Mouse (Mus musculus) liver, embryonic 11.5 days (tissue): Measurements from ENCODE around the gene Rbfox1. TPM values are rescaled to one million over a fixed set of nuclear protein-coding genes. Genes with fewer than 3 reads are reported as not detected.

Experiments used
- ATAC-seq: fragments of 200-750 bp; cut with Nextera tagmentation; replicated peaks from 2 replicates; pipeline ENCODE4 v1.8.0; 2017; ENCODE audit warnings: moderate number of reproducible peaks, mild to moderate bottlenecking, moderate TSS enrichment, moderate library complexity; ENCODE audit not compliant: low FRiP score
- DNase-seq: peaks from one replicate; pipeline ENCODE4 v3.0.0-alpha.2; 2017; ENCODE audit warnings: low spot score
- H3K27ac ChIP-seq: fragments of 300-500 bp; sonication (generic); 2 replicates; pipeline ENCODE4 v1.5.1; 2014; ENCODE audit warnings: mild to moderate bottlenecking, low read depth, low read length, control low read depth
- H3K27me3 ChIP-seq: fragments of 300-500 bp; sonication (generic); replicated peaks from 2 replicates; pipeline ENCODE4 v1.6.1; 2014; ENCODE audit warnings: low read length, mixed read lengths; ENCODE audit not compliant: control insufficient read depth, insufficient read depth
- H3K36me3 ChIP-seq: fragments of 300-500 bp; sonication (generic); 2 replicates; pipeline ENCODE4 v1.6.1; 2014; ENCODE audit warnings: mild to moderate bottlenecking, low read length, moderate library complexity, mixed read lengths; ENCODE audit not compliant: control insufficient read depth, insufficient read depth
- H3K4me1 ChIP-seq: fragments of 300-500 bp; sonication (generic); replicated peaks from 2 replicates; pipeline ENCODE4 v1.6.1; 2014; ENCODE audit warnings: low read length, mixed read lengths; ENCODE audit not compliant: control insufficient read depth, insufficient read depth
- H3K4me2 ChIP-seq: fragments of 300-500 bp; sonication (generic); 2 replicates; pipeline ENCODE4 v1.6.1; 2014; ENCODE audit warnings: mild to moderate bottlenecking, control low read depth, moderate library complexity
- H3K4me3 ChIP-seq: fragments of 300-500 bp; sonication (generic); 2 replicates; pipeline ENCODE4 v1.5.1; 2014; ENCODE audit warnings: low read depth, low read length, control low read depth
- H3K9ac ChIP-seq: fragments of 300-500 bp; sonication (generic); 2 replicates; pipeline ENCODE4 v1.6.1; 2014; ENCODE audit warnings: low read depth, low read length, control low read depth
- H3K9me3 ChIP-seq: fragments of 300-500 bp; sonication (generic); 2 replicates; pipeline ENCODE4 v1.6.1; 2016; ENCODE audit warnings: low read length, inconsistent platforms, mixed read lengths; ENCODE audit not compliant: control insufficient read depth
- WGBS: fragments of 180-500 bp; shearing (Covaris S2); extraction: QIAGEN DNeasy Blood & Tissue Kit; methylation state at CpG from one replicate; pipeline ENCODE4 v1.1.7; 2014; 5-methylcytosine and 5-hydroxymethylcytosine counted together
- polyA plus RNA-seq: library from polyadenylated mRNA; unstranded; fragments of >200 nt; fragmentation: Nextera tagmentation; extraction: Ambion mirVana; gene quantifications from 2 replicates; pipeline ENCODE4 v1.2.1, GENCODE M21; 2014

Rbfox1 gene
- polyA plus RNA-seq, 1 experiment from 2014 or later, result 1.4 TPM

DNA sequence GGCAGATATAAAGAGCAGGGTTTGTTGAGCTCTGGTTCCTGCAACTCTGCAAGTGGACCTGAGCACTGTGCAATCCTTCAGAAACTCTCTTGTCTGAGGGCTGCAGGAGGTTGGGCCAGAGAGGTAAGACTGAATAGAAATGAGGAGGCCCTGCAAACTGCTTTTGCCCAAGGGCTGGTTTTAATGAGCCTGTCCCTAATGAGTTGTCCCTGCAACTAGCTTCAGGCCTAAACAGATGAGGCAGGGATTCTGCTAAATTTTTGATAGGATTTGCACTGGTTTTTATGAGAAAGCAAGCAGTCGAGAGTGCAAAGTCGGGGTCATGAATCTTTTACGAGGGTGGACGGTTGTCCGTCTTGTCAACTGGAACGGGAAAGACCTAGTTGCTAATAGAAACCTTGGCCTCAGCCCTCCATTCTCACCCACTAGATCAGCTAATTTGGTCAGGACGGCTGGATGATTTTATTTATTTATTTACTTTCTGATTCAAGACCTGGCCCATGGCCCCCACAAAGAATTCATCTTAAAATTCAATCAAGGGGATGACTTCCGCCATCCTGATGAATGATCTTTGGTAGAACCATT lies 1279.1 kb downstream of the Rbfox1 start:
- Histone ChIP-seq H3K4me3 (no peak overlapping the region), H3K27ac (no peak overlapping the region), H3K4me1 (no peaks in the 10 kb centered on the region), H3K27me3 (no peaks in the 10 kb centered on the region), H3K9ac (no peak overlapping the region), H3K9me3 (no peaks in the 10 kb centered on the region), H3K36me3 (no peaks in the 10 kb centered on the region), H3K4me2 (no peak overlapping the region)
- 85% methylated on average over 8 of the region's 8 CpGs for WGBS
- no peak for ATAC-seq
- no peak for DNase-seq

DNA sequence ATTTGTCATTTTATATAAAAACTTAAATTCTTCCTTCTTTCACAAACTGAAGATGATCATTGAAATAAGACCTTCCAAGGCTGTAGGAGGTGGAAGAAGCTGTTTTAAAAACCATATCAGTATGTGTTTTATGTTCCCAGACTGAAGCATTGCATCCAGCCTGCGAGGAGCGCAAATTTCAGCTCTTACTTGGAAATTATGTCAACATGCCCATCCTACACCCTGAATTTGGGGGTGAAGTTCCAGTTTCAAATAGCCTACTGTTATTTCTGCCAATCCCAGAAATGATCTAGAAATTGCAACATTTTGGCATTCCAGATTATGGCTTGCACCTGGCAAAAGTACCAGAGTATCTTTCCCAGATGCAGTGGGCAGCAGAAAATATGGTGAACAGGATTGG lies 1290.8 kb downstream of the Rbfox1 start:
- ATAC-seq, result no peak
- no peak for DNase-seq
- Histone ChIP-seq H3K36me3 (no peaks in the 10 kb centered on the region), H3K4me1 (no peaks in the 10 kb centered on the region), H3K4me2 (no peak overlapping the region), H3K27ac (no peak overlapping the region), H3K9me3 (no peaks in the 10 kb centered on the region), H3K27me3 (no peaks in the 10 kb centered on the region), H3K9ac (no peak overlapping the region), H3K4me3 (no peak overlapping the region)
- WGBS, result 87% methylated on average over 2 of the region's 2 CpGs

DNA sequence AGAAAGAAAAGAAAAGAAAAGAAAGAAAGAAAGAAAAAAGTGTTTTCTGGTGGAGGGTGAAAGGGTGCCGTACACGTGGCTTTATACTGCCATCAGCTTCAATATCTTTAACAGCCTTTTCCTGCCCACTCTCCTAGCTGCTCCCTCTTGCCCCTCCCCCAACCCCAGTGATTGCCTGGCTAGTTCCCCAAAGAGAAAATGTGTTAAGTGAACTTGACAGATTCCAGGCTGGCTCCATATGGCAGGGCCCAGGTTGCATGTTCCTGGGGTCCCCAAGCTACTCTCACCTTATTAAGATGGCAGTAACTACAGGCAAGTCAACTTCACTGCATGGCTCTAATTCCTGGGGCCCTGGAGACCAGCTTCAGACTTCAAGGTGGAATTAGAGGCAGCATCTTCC lies 1302.6 kb downstream of the Rbfox1 start:
- no peak overlapping the region for H3K4me3 ChIP-seq
- 41% methylated on average over 2 of the region's 2 CpGs for WGBS
- H3K4me2 ChIP-seq, result no peak overlapping the region
- H3K36me3 ChIP-seq, result no peaks in the 10 kb centered on the region
- H3K27ac ChIP-seq, result no peak overlapping the region
- no peaks in the 10 kb centered on the region for H3K27me3 ChIP-seq
- H3K9ac ChIP-seq, result no peak overlapping the region
- no peaks in the 10 kb centered on the region for H3K4me1 ChIP-seq
- ATAC-seq (no peak), DNase-seq (no peak)
- H3K9me3 ChIP-seq, result no peaks in the 10 kb centered on the region

DNA sequence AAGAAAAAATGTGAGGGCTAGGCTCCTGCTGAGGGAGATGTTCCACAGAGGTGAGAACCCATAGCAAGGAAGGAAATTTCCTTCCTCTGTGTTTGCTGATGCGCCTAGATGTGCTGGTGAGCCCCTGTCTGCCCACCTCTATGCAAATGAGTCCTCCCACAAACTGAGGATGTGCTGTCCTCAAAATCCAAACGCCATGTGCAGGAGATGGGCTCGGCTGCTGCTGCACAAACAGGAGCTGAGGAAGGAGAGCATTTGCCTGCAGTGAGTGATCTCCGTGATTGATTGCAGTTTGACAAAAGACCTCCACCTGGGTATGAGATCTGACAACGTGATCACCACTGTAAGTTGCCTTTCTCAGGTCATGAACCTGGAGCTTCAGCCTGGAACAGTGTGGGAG lies 1308.4 kb downstream of the Rbfox1 start:
- DNase-seq, result no peak
- Histone ChIP-seq H3K9ac (no peak overlapping the region), H3K27ac (no peak overlapping the region), H3K9me3 (no peaks in the 10 kb centered on the region), H3K4me3 (no peak overlapping the region), H3K4me2 (no peak overlapping the region), H3K36me3 (no peaks in the 10 kb centered on the region), H3K4me1 (no peaks in the 10 kb centered on the region), H3K27me3 (no peaks in the 10 kb centered on the region)
- 61% methylated on average over 5 of the region's 5 CpGs for WGBS
- ATAC-seq, result no peak

DNA sequence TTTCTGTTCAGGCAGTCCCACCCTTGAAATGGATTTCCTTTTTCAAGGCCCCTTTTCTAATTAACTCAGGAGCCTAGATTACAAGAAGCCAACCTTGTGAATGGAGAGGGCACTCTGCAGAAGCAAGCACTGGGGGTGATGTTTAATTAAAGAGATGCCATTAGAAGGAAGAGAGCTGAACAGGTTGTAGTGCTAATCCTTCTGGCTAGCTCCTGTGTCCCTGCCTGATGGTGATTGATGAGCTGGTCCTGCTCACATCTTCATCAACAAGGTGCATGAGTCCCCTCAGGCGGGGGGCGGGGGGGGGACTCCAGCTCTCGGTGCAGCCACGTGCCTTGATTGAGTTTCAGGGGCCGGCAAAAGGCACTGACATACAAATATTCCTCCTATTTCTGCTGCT lies 1312.8 kb downstream of the Rbfox1 start:
- Histone ChIP-seq H3K4me1 (no peaks in the 10 kb centered on the region), H3K27me3 (no peaks in the 10 kb centered on the region), H3K9me3 (no peaks in the 10 kb centered on the region), H3K4me3 (no peak overlapping the region), H3K4me2 (no peak overlapping the region), H3K27ac (no peak overlapping the region), H3K36me3 (no peaks in the 10 kb centered on the region), H3K9ac (no peak overlapping the region)
- ATAC-seq, result no peak
- 89% methylated on average over 5 of the region's 5 CpGs for WGBS
- DNase-seq, result no peak

DNA sequence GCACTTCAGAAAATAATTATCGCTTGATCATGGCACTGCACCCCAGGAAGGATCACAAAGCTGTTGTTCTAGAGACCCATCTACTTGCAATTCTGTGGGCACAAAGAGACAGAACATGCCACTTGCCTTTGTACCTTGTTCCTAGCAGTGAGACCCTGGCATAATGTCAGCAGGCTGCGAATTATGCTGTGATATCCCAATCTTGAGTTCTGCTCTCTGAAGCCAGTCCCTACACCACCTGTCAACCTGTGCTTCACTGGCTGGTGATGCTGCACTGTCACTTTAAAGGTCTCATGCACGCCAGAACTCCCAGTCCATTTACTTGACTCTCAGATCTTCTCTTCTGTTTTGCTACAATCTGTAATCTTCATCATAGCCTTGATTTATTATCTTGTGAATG lies 1315.1 kb downstream of the Rbfox1 start:
- DNase-seq (no peak), ATAC-seq (no peak)
- Histone ChIP-seq H3K36me3 (no peaks in the 10 kb centered on the region), H3K9ac (no peak overlapping the region), H3K4me1 (no peaks in the 10 kb centered on the region), H3K27me3 (no peaks in the 10 kb centered on the region), H3K27ac (no peak overlapping the region), H3K9me3 (no peaks in the 10 kb centered on the region), H3K4me2 (no peak overlapping the region), H3K4me3 (no peak overlapping the region)
- 82% methylated on average over 3 of the region's 3 CpGs for WGBS

DNA sequence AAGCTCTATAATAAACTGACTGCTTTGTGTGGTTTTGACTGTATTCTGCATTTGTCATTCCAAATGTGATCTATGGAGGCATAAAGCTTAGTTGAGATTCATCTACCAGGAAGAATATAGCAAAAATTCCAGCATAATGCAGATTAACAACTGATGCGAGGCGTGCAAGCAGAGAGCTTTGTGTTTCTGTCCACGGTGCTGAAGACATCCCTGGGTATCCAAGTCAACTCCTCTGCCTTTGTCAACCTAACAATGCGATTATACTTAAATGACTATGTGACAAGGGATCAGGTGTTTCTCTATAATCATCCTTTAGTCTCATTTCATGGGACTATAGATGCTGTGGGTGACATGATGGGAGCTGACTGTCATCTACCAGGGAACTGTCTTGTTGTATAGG lies 1316.7 kb downstream of the Rbfox1 start:
- no peak for ATAC-seq
- Histone ChIP-seq H3K4me3 (no peak overlapping the region), H3K27me3 (no peaks in the 10 kb centered on the region), H3K36me3 (no peaks in the 10 kb centered on the region), H3K4me2 (no peak overlapping the region), H3K27ac (no peak overlapping the region), H3K4me1 (no peaks in the 10 kb centered on the region), H3K9ac (no peak overlapping the region), H3K9me3 (no peaks in the 10 kb centered on the region)
- DNase-seq, result no peak
- WGBS, result 71% methylated on average over 4 of the region's 4 CpGs

DNA sequence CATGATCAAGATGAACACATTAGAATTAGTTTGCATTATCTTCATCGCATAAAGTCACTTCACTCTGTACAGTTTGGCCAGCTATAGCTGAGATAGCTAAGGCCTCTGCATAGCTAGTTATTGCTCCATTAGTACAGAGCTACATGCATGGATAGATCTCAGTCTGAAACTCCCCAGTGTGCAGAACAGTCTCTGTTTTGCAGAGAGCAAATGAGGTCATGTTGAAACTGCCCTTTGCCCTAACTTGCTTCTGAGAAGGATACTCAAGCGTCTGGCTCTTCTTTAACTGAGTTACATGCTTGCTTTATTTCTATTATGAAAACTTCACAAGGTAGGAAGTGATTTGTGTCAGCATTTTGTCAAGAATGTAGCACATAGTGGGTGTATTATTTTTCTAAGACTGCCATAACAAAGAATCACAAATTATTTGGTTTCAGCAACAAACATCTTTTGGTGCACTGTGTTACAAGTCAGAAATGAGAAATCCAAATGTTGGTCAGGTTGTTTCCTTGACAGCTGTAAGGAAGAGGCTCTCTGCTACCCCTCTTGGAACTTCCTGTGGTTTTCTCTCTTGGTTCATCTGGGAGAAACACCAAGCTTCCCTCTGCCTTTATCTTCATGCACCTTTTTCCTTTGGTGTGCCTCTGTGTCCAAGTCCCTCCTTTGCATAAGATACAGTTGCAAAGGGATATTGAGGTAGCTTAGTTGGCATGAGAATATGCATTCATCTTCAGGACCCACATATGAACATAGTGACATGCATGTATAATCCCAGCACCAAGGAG lies 1321.2 kb downstream of the Rbfox1 start:
- Histone ChIP-seq H3K9me3 (no peaks in the 10 kb centered on the region), H3K36me3 (no peaks in the 10 kb centered on the region), H3K27ac (no peak overlapping the region), H3K9ac (no peak overlapping the region), H3K4me1 (no peaks in the 10 kb centered on the region), H3K27me3 (no peaks in the 10 kb centered on the region), H3K4me3 (no peak overlapping the region), H3K4me2 (no peak overlapping the region)
- ATAC-seq, result no peak
- no peak for DNase-seq
- 67% methylated on average over 2 of the region's 2 CpGs for WGBS

DNA sequence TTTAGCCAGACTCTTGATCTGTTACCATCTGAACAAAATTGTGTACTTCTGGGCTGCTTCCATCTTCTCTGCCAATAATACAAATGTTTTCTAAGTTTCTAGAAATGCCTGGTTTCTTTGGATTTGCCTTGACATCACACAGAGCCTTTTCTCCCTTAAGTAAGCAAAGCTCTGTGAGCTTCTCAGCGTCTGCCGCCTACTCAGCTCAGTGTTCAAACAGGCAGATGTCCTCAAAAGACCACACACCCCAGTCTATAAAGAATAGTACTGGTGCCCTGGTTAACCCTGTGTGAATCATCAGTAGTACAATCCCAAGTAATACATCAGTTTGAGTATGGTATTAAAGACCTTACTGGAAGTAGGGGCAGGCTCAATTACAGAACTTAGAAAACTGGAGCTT lies 1322.4 kb downstream of the Rbfox1 start:
- 80% methylated on average over 2 of the region's 2 CpGs for WGBS
- no peak for ATAC-seq

More for the DNA sequence above, 1322.4 kb downstream of the Rbfox1 start:
- H3K4me2 ChIP-seq, result no peak overlapping the region
- no peaks in the 10 kb centered on the region for H3K4me1 ChIP-seq
- H3K9me3 ChIP-seq, result no peaks in the 10 kb centered on the region
- H3K27me3 ChIP-seq, result no peaks in the 10 kb centered on the region
- no peak overlapping the region for H3K27ac ChIP-seq
- H3K36me3 ChIP-seq, result no peaks in the 10 kb centered on the region
- no peak overlapping the region for H3K9ac ChIP-seq
- H3K4me3 ChIP-seq, result no peak overlapping the region
- no peak for DNase-seq
